Mouse (Mus musculus) layer of hippocampus, postnatal 14 days (tissue): ENCODE results near the gene Trpv4. TPM values are rescaled to one million over a fixed set of nuclear protein-coding genes. Genes with fewer than 3 reads are reported as not detected.

Source experiments
- total RNA-seq, 2 experiments: library from RNA; stranded (reverse); gene quantifications; 2 replicates each; pipeline ENCODE4 v1.2.3; 2021

Trpv4 gene
- total RNA-seq, 2 experiments from 2014 or later, result 2.2 to 5.7 TPM

Other genes starting within 250 kb of the Trpv4 start
- gene Mmab, start 214.4 kb downstream of the Trpv4 start, total RNA-seq, result 10 to 100 TPM; 19.6 to 21.9 TPM
- gene Mvk, start 214.2 kb downstream of the Trpv4 start, total RNA-seq, result 10 to 100 TPM; 40.5 to 48.2 TPM
- 1 to 10 TPM; 7.6 to 7.8 TPM for gene Fam222a, start 90.4 kb downstream of the Trpv4 start, total RNA-seq
- 10 to 100 TPM; 49.7 to 55.7 TPM for gene Gltp, start 32.6 kb upstream of the Trpv4 start, total RNA-seq
- gene Tchp, start 49.3 kb upstream of the Trpv4 start, total RNA-seq, result 10 to 100 TPM; 12.1 to 13.1 TPM
- 10 to 100 TPM; 41.7 to 42.3 TPM for gene Ankrd13a, start 116.3 kb upstream of the Trpv4 start, total RNA-seq
- gene Git2, start 117.1 kb upstream of the Trpv4 start, total RNA-seq, result 10 to 100 TPM; 41.1 to 48.5 TPM
- gene 1500011B03Rik, start 165.0 kb upstream of the Trpv4 start, total RNA-seq, result 100 to 1,000 TPM; 148 to 161 TPM
- gene 4930519G04Rik, start 195.2 kb upstream of the Trpv4 start, total RNA-seq, result not detected
- under 1 TPM; 0.88 to 0.97 TPM for gene Gm9936, start 200.3 kb upstream of the Trpv4 start, total RNA-seq
- 1 to 10 TPM in 1 of 2 experiments, under 1 TPM in 1; 0.64 to 1.4 TPM for gene Oasl2, start 238.5 kb upstream of the Trpv4 start, total RNA-seq